Mouse (Mus musculus) retina, postnatal 1 day (tissue): ENCODE results near the gene Hsd17b1.
A peak's percentile ranks its signal among the peaks of the same experiment; 100 is the strongest.

Experiments
- DNase-seq: peaks from one replicate; pipeline ENCODE4 v3.0.0-alpha.2; 2012

The Hsd17b1 gene

GRCm38 (mm10) chr11:101078121-101078520 lies at the start of gene Hsd17b1:
Gene Hsd17b1, plus strand, starts transcription at chr11:101078411.
- no peak for DNase-seq

DNA sequence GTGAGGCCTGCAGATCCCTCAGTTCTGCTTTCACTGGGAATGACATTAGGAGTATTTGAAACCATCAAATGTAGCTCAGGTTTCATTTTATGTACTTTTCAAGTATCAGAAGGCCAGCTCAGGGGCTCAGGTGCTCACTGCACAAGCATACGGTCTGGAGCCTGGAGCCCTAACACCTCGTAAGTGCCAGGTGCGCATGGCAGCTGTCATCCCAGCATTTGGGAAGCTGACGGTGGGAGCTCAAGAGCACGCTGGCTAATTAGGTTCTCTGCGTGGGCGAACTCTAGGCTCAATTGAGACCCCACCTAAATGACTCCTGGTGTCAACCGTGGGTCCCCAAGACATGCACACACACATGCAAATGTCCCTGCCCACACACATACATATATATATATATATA lies 48.9 kb upstream of the Hsd17b1 start:
- DNase-seq: no peak

DNA sequence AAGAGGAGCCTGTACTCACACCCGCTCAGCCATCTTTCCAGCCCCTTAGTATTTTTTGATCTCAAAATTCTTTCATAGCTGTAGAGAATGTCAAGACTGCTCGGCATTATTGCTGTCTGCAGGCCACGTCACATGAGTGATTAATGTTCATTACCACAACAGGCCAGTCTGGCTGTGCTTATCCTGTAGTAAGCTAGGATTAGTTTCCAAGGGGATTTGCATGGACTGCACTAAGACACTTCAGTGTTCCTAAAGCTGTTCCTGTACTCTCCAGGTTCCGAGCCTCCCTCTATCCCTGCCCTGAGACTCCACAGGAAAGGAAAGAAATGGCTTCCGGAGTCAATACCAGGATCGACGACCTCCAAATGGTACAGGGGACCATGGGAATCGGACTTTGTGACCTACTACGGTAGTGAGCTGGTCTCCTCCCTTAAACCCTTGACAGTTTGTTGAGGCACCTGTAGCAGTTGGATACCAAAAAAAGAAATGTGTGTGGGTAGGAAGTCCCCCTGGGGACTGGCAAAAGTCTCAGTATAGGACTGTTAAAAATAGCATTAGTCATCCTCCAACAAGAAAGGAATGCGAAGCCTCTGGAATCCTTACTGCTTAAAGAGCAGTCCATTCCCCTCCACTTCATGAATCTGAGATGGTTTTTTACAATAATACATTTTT lies 47.9 kb upstream of the Hsd17b1 start:
- DNase-seq: peak; percentile 68

DNA sequence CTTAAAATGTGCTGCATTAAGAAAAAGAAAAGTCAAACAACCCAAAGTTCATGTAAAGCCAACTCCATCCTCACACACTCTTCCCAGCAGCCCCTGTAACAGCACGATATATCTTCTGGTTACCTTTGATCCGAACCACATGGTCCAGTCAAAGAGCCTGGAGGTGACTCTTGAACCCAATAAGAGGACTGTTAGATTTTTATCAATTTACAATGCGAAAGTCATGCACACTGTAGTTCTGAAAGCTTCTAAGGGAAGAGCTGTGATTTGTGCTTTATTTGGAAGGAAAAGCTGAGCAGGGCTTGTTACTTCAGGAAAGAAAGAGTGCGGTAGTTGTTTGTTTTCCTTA lies 47.4 kb upstream of the Hsd17b1 start:
- DNase-seq: no peak

GRCm38 (mm10) chr11:101031470-101031869 lies 46.7 kb upstream of the Hsd17b1 start:
- DNase-seq: no peak

GRCm38 (mm10) chr11:101033856-101034500 lies 44.2 kb upstream of the Hsd17b1 start:
- DNase-seq: no peak

- no peak for DNase-seq
Observed at GRCm38 (mm10) chr11:101034614-101035327, 43.4 kb upstream of the Hsd17b1 start.

GRCm38 (mm10) chr11:101035328-101035695 lies 42.9 kb upstream of the Hsd17b1 start:
- DNase-seq: no peak

DNA sequence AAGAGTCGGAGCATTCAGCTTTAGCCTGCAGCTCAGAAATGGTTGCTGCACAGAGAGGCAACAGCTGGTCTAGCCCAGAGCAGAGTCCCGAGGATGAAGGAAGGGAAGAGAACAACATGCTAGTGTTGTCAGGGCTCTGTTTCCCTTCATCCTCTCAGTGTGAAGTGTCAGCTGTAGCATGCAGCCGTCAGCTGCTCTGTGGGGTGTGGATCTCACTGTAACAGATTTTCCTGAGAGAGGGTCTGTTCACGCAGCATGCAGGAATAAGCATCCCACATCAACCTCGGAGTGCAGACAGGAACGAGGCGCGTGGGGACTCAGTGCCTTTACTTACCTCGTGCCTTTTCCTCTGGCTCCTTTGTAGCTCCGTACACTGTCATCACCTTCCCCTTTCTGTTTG lies 40.4 kb upstream of the Hsd17b1 start:
- no peak for DNase-seq

DNA sequence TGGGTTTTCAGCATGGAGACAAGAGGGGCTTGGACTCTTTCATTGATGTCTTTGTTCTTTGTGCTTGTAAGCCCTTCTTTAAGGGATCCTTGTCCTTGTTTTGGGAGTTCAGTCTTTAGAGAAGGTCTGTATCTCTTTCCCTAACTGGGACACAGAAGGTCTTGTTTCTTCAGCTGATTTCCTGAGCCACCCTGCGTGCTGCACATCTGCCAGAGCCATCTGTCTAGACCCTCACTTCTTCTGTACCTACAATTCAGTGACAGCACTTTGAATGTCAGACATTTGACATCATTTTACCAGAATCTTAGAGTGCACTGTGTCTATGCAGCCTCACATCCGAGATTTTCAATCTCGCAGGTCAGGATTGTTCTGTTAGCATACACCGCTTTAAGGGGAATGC lies 32.4 kb upstream of the Hsd17b1 start:
- DNase-seq: no peak

- DNase-seq: no peak
Observed at GRCm38 (mm10) chr11:101046440-101046839, 31.8 kb upstream of the Hsd17b1 start.

DNA sequence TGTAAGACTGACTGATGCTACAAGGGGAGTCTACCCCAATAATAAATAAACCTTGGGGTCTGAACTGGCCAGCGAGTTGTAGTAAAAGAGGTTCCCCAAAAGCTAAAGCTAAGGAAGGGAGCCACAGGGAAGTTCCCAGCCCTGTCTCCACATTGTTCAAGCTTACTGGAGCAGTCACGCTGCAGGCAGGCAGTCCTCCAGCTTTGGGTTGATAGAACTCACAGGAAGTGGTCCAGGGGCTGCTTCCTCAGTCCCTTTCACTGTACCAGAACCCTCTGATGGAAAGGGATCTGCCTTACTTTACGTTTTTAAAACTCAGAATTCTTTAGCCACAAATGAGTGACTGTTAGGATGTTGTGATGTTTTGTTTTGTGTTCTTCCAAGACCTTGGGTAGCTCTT lies 30.7 kb upstream of the Hsd17b1 start:
- DNase-seq: no peak

DNA sequence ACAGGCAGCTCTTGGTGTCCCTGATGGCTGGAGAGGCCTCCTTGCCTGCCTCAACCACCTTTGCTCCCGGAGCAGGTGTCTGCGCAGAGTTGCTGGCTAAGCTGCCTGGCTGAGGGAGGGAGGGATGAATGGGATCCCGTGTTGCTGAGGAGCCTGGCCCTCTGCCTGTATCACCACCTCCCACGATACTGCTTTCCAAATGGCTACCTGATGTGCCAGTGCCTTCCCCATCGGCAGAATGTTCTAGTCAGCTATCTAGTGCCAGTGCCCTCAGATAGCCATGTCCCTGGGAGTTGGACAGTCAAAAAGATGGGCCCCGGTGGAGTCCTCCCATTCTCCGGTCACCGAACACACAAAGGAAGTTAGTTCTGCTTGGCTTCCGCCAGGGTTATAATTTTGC lies 27.9 kb upstream of the Hsd17b1 start:
- DNase-seq: no peak

- peak; percentile 4 for DNase-seq
Observed at GRCm38 (mm10) chr11:101051051-101051493, 27.1 kb upstream of the Hsd17b1 start.

- no peak for DNase-seq
Observed at GRCm38 (mm10) chr11:101051617-101052016, 26.6 kb upstream of the Hsd17b1 start.

DNA sequence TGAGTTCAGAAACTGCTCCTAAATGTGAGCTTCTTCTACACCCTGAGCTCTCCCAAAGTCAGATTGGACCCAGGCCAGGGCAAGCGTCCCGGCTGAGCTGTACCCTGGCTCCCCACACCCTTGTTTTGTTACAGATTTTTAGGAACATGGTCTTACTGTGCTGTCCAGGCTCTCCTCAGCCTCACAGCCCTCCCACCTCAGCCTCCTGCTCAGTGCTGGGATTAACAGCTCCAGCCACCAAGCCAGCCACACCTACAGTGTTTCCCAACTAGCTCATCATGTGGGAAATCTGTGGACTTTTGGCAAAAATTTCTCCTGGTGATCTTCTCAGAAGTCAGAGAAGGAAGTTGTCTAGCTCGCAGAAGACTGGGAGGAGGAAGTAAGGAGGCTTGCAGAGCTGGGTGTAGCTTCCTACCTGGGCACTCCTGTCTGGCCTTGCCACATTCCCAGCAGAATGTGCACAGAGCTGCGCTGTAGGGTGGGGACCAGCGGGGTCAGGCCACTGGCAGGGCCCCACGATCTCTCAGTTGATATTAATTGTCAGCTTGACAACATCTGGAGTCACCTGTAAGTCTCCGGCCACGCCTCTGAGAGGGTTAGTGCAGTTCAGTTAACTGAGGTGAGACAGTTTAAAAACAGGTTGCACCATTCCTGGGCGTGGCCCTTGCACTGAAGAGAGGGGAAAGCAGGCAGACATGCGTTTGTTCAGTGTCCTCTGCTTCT lies 25.3 kb upstream of the Hsd17b1 start:
- DNase-seq: no peak

DNA sequence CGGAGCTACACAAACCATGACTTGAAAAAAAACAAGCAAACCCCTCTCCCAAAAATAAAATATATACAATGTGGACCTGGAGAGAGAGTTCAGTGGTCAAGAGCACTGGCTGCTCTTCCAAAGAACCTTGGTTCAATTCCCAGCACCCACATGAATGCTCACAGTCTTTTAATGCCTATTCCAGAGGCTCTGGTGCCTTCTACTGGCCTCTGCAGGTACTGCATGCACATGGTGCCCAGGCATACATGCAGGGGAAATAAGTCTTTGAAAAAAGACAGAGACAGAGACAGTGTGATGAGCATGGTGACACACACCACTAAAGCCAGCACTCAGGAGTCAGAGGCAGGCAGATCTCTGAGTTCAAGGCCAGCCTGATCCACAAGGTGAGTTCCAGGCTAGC lies 24.2 kb upstream of the Hsd17b1 start:
- peak; percentile 19 for DNase-seq

DNA sequence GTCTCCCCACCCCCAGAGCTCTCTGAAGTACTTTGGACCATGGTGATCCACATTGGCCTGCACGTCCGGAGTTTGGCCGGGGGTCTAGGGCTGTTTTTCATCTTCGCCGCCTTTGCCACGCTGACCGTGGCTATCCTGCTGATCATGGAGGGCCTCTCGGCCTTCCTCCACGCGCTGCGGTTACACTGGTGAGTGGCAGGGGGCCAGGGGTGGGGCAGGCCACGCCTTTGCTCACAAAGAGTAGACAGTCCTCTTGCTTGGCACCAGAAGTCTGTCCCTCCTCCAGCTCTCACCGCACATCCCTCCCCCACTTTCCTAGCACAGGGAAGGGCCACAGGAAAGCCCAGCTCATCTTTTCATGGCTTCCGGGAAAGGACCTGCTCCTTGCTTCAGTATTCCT lies 22.8 kb upstream of the Hsd17b1 start:
- DNase-seq: no peak

- no peak for DNase-seq
Observed at GRCm38 (mm10) chr11:101056885-101057284, 21.3 kb upstream of the Hsd17b1 start.

GRCm38 (mm10) chr11:101057860-101058259 lies 20.4 kb upstream of the Hsd17b1 start:
- DNase-seq: peak; percentile 85

DNA sequence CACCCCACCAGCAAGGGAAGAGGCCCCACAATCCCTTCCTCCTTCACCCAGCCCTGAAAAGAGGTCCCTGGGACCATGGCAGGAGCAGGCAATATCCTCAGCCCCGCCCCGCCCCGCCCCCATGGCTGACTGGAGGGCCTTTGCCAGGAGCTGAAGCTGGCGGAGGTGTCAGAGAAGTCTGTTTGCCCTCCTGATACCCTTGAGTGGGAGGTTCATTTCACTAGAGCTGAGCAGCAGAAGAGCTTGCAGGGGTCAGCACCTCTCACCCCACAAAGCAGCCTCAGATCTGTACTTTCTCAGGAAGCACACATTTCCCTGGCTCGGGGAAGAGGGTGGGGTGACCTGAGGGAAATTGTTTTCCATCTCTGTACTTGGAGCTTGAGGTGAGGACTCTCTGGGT lies 19.5 kb upstream of the Hsd17b1 start:
- no peak for DNase-seq

DNA sequence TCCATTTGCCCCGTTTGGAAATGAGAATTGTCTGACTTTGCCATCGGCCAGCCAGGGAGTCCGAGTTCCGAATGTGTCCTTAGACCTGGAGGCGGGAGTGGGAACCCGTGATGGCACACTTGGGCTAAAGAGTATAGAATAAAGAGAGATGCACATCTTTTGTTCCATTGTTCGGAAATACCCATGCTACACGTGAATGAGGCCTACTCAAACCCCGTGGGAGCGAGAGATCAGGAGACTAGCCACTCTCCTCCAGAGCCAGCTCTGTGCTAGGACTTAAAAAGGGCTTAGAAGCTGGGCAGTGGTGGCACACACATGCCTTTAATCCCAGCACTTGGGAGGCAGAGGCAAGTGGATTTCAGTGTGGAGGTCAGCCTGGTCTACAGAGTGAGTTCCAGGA lies 18.7 kb upstream of the Hsd17b1 start:
- no peak for DNase-seq

DNA sequence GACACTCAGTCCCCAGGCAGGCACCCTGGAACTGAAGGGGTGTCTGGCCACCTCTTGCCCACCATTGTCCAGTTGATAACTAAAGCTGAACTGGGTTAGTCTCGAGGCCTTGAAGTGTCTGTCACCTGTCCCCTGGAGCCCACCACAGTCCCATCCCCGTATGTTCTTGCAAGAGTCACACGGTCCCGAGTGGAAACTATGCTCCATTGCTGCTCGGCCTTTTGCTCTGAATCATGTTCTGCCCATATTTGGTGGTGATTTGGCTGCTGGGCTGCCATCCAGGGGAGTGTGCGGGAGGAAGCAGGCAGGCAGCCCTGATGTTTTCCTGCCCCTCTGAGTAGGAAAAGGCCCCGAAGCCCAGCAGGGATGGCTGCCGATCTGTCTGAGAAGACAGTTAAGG lies 18.1 kb upstream of the Hsd17b1 start:
- DNase-seq: no peak

GRCm38 (mm10) chr11:101061049-101061448 lies 17.2 kb upstream of the Hsd17b1 start:
- no peak for DNase-seq
